Comparison of ENCODE assay signal across 8 mouse cellular contexts in genomic region chr1:180904815-180905080, GRCm38 (mm10). TPM values are rescaled to one million over a fixed set of nuclear protein-coding genes. Genes with fewer than 3 reads are reported as not detected.
A peak's percentile ranks its signal among the peaks of the same experiment; 100 is the strongest.
DNase-seq lines count a peak whose midpoint lies in the region; ATAC-seq and TF ChIP-seq lines count a peak whose summit lies in the region.

No protein-coding gene starts in this region.

- DNase-seq in kidney, adult 2 months, result no peak
- DNase-seq in kidney, adult 9 months, result no peak
- no peak for DNase-seq in retina, postnatal 1 day
- no peak for DNase-seq in kidney, postnatal 25 days
- no peak for DNase-seq in left cerebral cortex, postnatal 25 days (ENCODE audit: low spot score in 2 of 2)

- peak overlapping the region; percentile 91 for H3K4me2 ChIP-seq in hindbrain, embryonic 15.5 days
- H3K4me2 ChIP-seq in midbrain, embryonic 15.5 days, result peak overlapping the region; percentile 89

- ATAC-seq in hindbrain, embryonic 15.5 days (ENCODE audit: low FRiP score, low read depth), result no peak
- ATAC-seq in midbrain, embryonic 15.5 days (replicated peaks), result no peak

- H3K27me3 ChIP-seq in kidney, adult 2 months (replicated peaks; ENCODE audit: control insufficient read depth, insufficient read depth, low read length), result no peaks in the 10 kb centered on the region
- H3K27me3 ChIP-seq in hindbrain, embryonic 15.5 days, result no peaks in the 10 kb centered on the region
- H3K27me3 ChIP-seq in midbrain, embryonic 15.5 days (replicated peaks), result no peaks in the 10 kb centered on the region

- peaks cover 4% of the 10 kb centered on the region; the same call in 1 of the 2 replicates for H3K4me1 ChIP-seq in kidney, adult 2 months (ENCODE audit: control insufficient read depth, insufficient read depth, low read length)
- H3K4me1 ChIP-seq in brown adipose tissue, adult 24 weeks (ENCODE audit: control insufficient read depth, insufficient read depth, insufficient read length, low read length), result no peaks in the 10 kb centered on the region
- peaks cover 23% of the 10 kb centered on the region for H3K4me1 ChIP-seq in hindbrain, embryonic 15.5 days (replicated peaks)
- H3K4me1 ChIP-seq in midbrain, embryonic 15.5 days, result peaks cover 23% of the 10 kb centered on the region

- peak overlapping the region; percentile 95 for H3K4me3 ChIP-seq in kidney, adult 2 months (ENCODE audit: insufficient read depth, low read depth, low read length)
- H3K4me3 ChIP-seq in brown adipose tissue, adult 24 weeks (ENCODE audit: insufficient read depth, low read depth, low read length), result peak overlapping the region; percentile 83
- peak overlapping the region; percentile 68 for H3K4me3 ChIP-seq in hindbrain, embryonic 15.5 days
- peak overlapping the region; percentile 82 for H3K4me3 ChIP-seq in midbrain, embryonic 15.5 days

- TF ChIP-seq POLR2A in kidney, adult 2 months (IDR thresholded peaks at IDR 0.05; ENCODE audit: low read depth, low read length), result no peak

- H3K27ac ChIP-seq in kidney, adult 2 months (ENCODE audit: insufficient read depth, low read depth, low read length), result no peak overlapping the region
- H3K27ac ChIP-seq in brown adipose tissue, adult 24 weeks (replicated peaks; ENCODE audit: low read depth, low read length), result no peak overlapping the region
- peak overlapping the region; percentile 75 for H3K27ac ChIP-seq in hindbrain, embryonic 15.5 days (replicated peaks)
- peak overlapping the region; percentile 89; the same call in 1 of the 2 replicates for H3K27ac ChIP-seq in midbrain, embryonic 15.5 days

- no peaks in the 10 kb centered on the region; the same call in none of the 2 replicates for H3K36me3 ChIP-seq in kidney, adult 2 months (ENCODE audit: control insufficient read depth, insufficient read depth, low read length)
- H3K36me3 ChIP-seq in hindbrain, embryonic 15.5 days, result peaks cover 23% of the 10 kb centered on the region
- peaks cover 6% of the 10 kb centered on the region; the same call in 1 of the 2 replicates for H3K36me3 ChIP-seq in midbrain, embryonic 15.5 days (replicated peaks)

- intact Hi-C loops in left cerebral cortex, postnatal 25 days (cut with DNase I), result no loop called here

- peak overlapping the region; percentile 83 for H3K9ac ChIP-seq in hindbrain, embryonic 15.5 days
- H3K9ac ChIP-seq in midbrain, embryonic 15.5 days, result peak overlapping the region; percentile 92

- no peak for TF ChIP-seq CTCF in kidney, adult 2 months (conservative IDR thresholded peaks at IDR 0.05; ENCODE audit: insufficient read depth, insufficient read length, low read depth, low read length)

- 7% methylated on average over 5 of the region's 5 CpGs for WGBS in kidney, adult 2 months
- 4% methylated on average over 5 of the region's 5 CpGs for WGBS in hindbrain, embryonic 15.5 days
- 3% methylated on average over 5 of the region's 5 CpGs for WGBS in midbrain, embryonic 15.5 days

- no peaks in the 10 kb centered on the region for H3K9me3 ChIP-seq in hindbrain, embryonic 15.5 days
- no peaks in the 10 kb centered on the region for H3K9me3 ChIP-seq in midbrain, embryonic 15.5 days

RNA-seq across cellular contexts. Expression of gene Pycr2, which starts 0.7 kb away (rescaled TPM):
- 20.9 and 24.1 TPM in 2 replicates for polyA plus RNA-seq in kidney, adult 2 months (2012; rRNA removed)
- polyA plus RNA-seq in brown adipose tissue, adult 24 weeks (2012; ENCODE audit: insufficient read depth, insufficient read length, missing spikeins), result 13.3 and 18.2 TPM in 2 replicates
- 73.6 and 83.6 TPM in 2 replicates for polyA plus RNA-seq in hindbrain, embryonic 15.5 days (2015; fragmentation: Nextera tagmentation; extraction: Ambion mirVana)
- polyA plus RNA-seq in midbrain, embryonic 15.5 days (2015; fragmentation: Nextera tagmentation; extraction: Ambion mirVana), result 76.7 and 79.8 TPM in 2 replicates
- total RNA-seq in left cerebral cortex, postnatal 25 days (2021), result 10 to 100 TPM; 29.8 to 30.2 TPM

RNA-seq across cellular contexts. Expression of gene Lefty2, which starts 11.8 kb away (rescaled TPM):
- not detected in 2 replicates for polyA plus RNA-seq in kidney, adult 2 months (2012; rRNA removed)
- polyA plus RNA-seq in brown adipose tissue, adult 24 weeks (2012; ENCODE audit: insufficient read depth, insufficient read length, missing spikeins), result not detected in 2 replicates
- 3.4 TPM in 2 replicates for polyA plus RNA-seq in hindbrain, embryonic 15.5 days (2015; fragmentation: Nextera tagmentation; extraction: Ambion mirVana)
- polyA plus RNA-seq in midbrain, embryonic 15.5 days (2015; fragmentation: Nextera tagmentation; extraction: Ambion mirVana), result 2.4 and 2.5 TPM in 2 replicates
- total RNA-seq in left cerebral cortex, postnatal 25 days (2021), result 1 to 10 TPM in 1 of 2 experiments, under 1 TPM in 1; 0.37 to 2.0 TPM

RNA-seq across cellular contexts. Expression of gene Lefty1, which starts 30.1 kb away (rescaled TPM):
- polyA plus RNA-seq in kidney, adult 2 months (2012; rRNA removed), result 2.9 and 3.8 TPM in 2 replicates
- polyA plus RNA-seq in brown adipose tissue, adult 24 weeks (2012; ENCODE audit: insufficient read depth, insufficient read length, missing spikeins), result not detected in 2 replicates
- 0.16 and 0.20 TPM in 2 replicates for polyA plus RNA-seq in hindbrain, embryonic 15.5 days (2015; fragmentation: Nextera tagmentation; extraction: Ambion mirVana)
- polyA plus RNA-seq in midbrain, embryonic 15.5 days (2015; fragmentation: Nextera tagmentation; extraction: Ambion mirVana), result 0.22 and 0.28 TPM in 2 replicates
- total RNA-seq in left cerebral cortex, postnatal 25 days (2021), result under 1 TPM; 0.44 to 0.89 TPM

RNA-seq across cellular contexts. Expression of gene Tmem63a, which starts 37.4 kb away (rescaled TPM):
- polyA plus RNA-seq in kidney, adult 2 months (2012; rRNA removed), result 26.7 and 28.7 TPM in 2 replicates
- polyA plus RNA-seq in brown adipose tissue, adult 24 weeks (2012; ENCODE audit: insufficient read depth, insufficient read length, missing spikeins), result 6.1 and 6.3 TPM in 2 replicates
- 1.8 and 2.4 TPM in 2 replicates for polyA plus RNA-seq in hindbrain, embryonic 15.5 days (2015; fragmentation: Nextera tagmentation; extraction: Ambion mirVana)
- polyA plus RNA-seq in midbrain, embryonic 15.5 days (2015; fragmentation: Nextera tagmentation; extraction: Ambion mirVana), result 1.4 and 1.8 TPM in 2 replicates
- 10 to 100 TPM; 10.5 to 11.1 TPM for total RNA-seq in left cerebral cortex, postnatal 25 days (2021)

RNA-seq across cellular contexts. Expression of gene Sde2, which starts 53.8 kb away (rescaled TPM):
- polyA plus RNA-seq in kidney, adult 2 months (2012; rRNA removed), result 6.2 and 8.4 TPM in 2 replicates
- polyA plus RNA-seq in brown adipose tissue, adult 24 weeks (2012; ENCODE audit: insufficient read depth, insufficient read length, missing spikeins), result 7.5 TPM in 2 replicates
- 26.6 and 29.3 TPM in 2 replicates for polyA plus RNA-seq in hindbrain, embryonic 15.5 days (2015; fragmentation: Nextera tagmentation; extraction: Ambion mirVana)
- 29.0 and 30.9 TPM in 2 replicates for polyA plus RNA-seq in midbrain, embryonic 15.5 days (2015; fragmentation: Nextera tagmentation; extraction: Ambion mirVana)
- total RNA-seq in left cerebral cortex, postnatal 25 days (2021), result 10 to 100 TPM; 18.8 to 21.0 TPM

Comparison
In these comparisons a context has a peak if more than half of its experiments do, and no peak if none do; other contexts are left out.
1. H3K27ac ChIP-seq: peak in hindbrain, embryonic 15.5 days (single experiment) and midbrain, embryonic 15.5 days (single experiment); none in kidney, adult 2 months (single experiment) and brown adipose tissue, adult 24 weeks (single experiment).
2. Peak in every context shown above with its lines, with median percentiles within 50 percentile points of each other: H3K4me3 ChIP-seq.